Mouse (Mus musculus): ENCODE measurements around the gene Sim1. TPM values are rescaled to one million over a fixed set of nuclear protein-coding genes. Genes with fewer than 3 reads are reported as not detected.
A peak's percentile ranks its signal among the peaks of the same experiment; 100 is the strongest.

Sim1 gene
- polyA plus RNA-seq, 1 experiment from 2014 or later = 1.8 TPM

- Histone ChIP-seq H3K4me1 (ENCODE audit: control insufficient read depth, insufficient read depth, low read length) (0 out of 2 replicates have a peak, but pooled peaks cover 3% of the 10 kb centered on the region), H3K27ac (ENCODE audit: low read depth, low read length) (no peak overlapping the region), H3K9ac (replicated peaks; ENCODE audit: low read depth, low read length) (no peak overlapping the region), H3K4me3 (ENCODE audit: low read depth, low read length) (no peak overlapping the region), H3K4me2 (ENCODE audit: low read depth, low read length) (no peak overlapping the region), H3K36me3 (ENCODE audit: control insufficient read depth, insufficient read depth, low read length) (no peaks in the 10 kb centered on the region), H3K9me3 (ENCODE audit: control insufficient read depth, low read length) (no peaks in the 10 kb centered on the region), H3K27me3 (ENCODE audit: control insufficient read depth, insufficient read depth, low read length) (no peaks in the 10 kb centered on the region)
- WGBS = 3% methylated on average over 8 of the region's 8 CpGs
- peak; percentile 79 for ATAC-seq (ENCODE audit: low read depth)
Observed at GRCm38 (mm10) chr10:51011391-51012150, 117.0 kb downstream of the Sim1 start.

DNA sequence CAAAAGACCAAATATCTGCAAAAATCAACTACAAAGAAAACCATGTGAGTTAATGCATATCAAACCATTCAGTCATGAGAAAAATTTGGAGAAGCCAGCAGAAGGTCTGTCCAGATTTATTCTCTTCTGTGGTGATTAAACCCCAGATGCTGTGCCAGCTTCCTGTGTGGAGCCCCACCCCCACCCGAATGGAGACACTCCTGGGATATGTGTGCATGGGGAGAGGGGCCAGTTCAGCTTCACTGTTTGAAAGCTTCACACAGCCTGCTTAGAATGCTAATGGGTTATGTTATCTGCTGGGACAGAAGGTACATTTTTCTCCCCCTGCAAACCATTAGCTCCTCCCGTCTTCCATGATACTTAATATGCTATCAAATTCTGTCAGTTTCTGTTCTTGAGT lies 120.3 kb downstream of the Sim1 start:
- Histone ChIP-seq H3K27ac (ENCODE audit: low read depth, low read length) (no peak overlapping the region), H3K4me2 (ENCODE audit: low read depth, low read length) (no peak overlapping the region), H3K36me3 (ENCODE audit: control insufficient read depth, insufficient read depth, low read length) (no peaks in the 10 kb centered on the region), H3K27me3 (ENCODE audit: control insufficient read depth, insufficient read depth, low read length) (no peaks in the 10 kb centered on the region), H3K9me3 (ENCODE audit: control insufficient read depth, low read length) (no peaks in the 10 kb centered on the region), H3K4me1 (ENCODE audit: control insufficient read depth, insufficient read depth, low read length) (0 out of 2 replicates have a peak, but pooled peaks cover 3% of the 10 kb centered on the region), H3K4me3 (ENCODE audit: low read depth, low read length) (no peak overlapping the region), H3K9ac (replicated peaks; ENCODE audit: low read depth, low read length) (no peak overlapping the region)
- 5% methylated on average over 2 of the region's 2 CpGs for WGBS
- peak; percentile 73; the same call in 1 of the 2 replicates for ATAC-seq (ENCODE audit: low read depth)

DNA sequence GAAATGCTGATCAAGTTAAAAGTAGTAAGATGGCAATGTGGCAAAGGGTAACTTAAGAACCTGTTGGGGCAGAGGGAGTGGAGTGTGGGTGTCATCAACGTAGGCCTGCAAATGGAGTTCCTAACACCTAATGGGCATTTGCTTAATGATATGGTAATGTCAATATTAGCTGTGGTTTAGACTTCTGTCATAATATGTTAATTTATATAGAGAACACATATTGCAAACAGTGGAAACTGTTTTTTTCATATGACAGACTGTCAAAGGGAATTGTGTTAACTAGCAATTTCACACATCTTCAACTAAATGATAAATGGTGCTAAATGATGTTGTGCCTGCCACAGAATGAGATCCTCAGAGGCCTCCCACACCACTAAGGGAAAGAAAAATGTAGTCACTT lies 120.8 kb downstream of the Sim1 start:
- Histone ChIP-seq H3K4me1 (ENCODE audit: control insufficient read depth, insufficient read depth, low read length) (0 out of 2 replicates have a peak, but pooled peaks cover 3% of the 10 kb centered on the region), H3K9ac (replicated peaks; ENCODE audit: low read depth, low read length) (no peak overlapping the region), H3K36me3 (ENCODE audit: control insufficient read depth, insufficient read depth, low read length) (no peaks in the 10 kb centered on the region), H3K27me3 (ENCODE audit: control insufficient read depth, insufficient read depth, low read length) (no peaks in the 10 kb centered on the region), H3K4me3 (ENCODE audit: low read depth, low read length) (no peak overlapping the region), H3K9me3 (ENCODE audit: control insufficient read depth, low read length) (no peaks in the 10 kb centered on the region), H3K4me2 (ENCODE audit: low read depth, low read length) (no peak overlapping the region), H3K27ac (ENCODE audit: low read depth, low read length) (no peak overlapping the region)
- no peak for ATAC-seq (ENCODE audit: low read depth)
- WGBS = 49% methylated on average over 1 of the region's 1 CpGs

DNA sequence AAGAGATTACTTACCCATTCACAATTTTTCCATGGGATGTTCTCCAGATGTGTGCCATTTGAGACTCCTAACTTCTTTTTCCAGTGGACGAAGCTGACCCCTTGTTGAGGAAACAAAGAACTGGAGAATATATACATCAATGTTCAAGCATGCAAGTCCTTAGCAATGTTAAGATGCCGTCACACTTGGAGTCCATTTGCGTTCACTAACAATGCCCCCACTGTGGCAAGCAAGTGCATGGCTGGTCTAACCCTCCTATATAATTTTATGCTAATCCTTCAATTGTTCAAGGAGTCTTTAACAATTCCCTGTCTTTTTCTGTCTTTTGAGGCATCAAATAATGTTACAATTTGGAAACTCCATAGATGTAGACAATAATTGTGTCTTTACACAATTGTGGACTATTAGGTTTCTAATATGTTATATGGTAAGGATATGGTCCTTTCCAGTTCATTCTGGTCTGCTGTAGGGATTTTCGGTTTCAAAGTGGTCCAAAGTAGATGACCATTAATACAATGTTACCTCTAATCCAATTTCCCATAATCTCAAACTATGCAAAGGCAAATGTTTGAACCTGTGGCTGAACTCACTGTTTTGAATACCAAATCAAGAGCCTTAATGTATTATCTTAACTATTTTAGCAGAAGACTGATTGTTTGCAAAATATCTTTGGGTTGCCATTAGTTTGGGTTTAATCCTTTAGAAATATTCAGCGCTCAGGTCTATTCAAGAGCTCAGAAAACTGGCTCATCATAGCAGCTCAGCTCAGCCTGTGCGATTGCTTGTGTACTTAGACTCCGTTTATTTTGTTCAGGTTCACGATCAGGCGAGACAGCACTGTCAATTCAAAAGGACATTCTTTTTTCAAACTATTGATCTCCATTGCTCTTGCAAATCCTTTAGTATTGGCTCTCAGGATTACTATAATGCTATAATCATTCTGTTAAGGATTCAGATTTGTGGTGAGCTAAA lies 129.0 kb downstream of the Sim1 start:
- Histone ChIP-seq H3K4me1 (ENCODE audit: control insufficient read depth, insufficient read depth, low read length) (no peaks in the 10 kb centered on the region), H3K4me3 (ENCODE audit: low read depth, low read length) (no peak overlapping the region), H3K4me2 (ENCODE audit: low read depth, low read length) (no peak overlapping the region), H3K27me3 (ENCODE audit: control insufficient read depth, insufficient read depth, low read length) (no peaks in the 10 kb centered on the region), H3K9me3 (ENCODE audit: control insufficient read depth, low read length) (no peaks in the 10 kb centered on the region), H3K27ac (ENCODE audit: low read depth, low read length) (no peak overlapping the region), H3K9ac (replicated peaks; ENCODE audit: low read depth, low read length) (no peak overlapping the region), H3K36me3 (ENCODE audit: control insufficient read depth, insufficient read depth, low read length) (no peaks in the 10 kb centered on the region)
- WGBS = 45% methylated on average over 9 of the region's 9 CpGs
- ATAC-seq (ENCODE audit: low read depth) = no peak

Measured in neural tube, embryonic 14.5 days (tissue).